Mouse (Mus musculus): ENCODE data around the gene 1700025G04Rik.

The 1700025G04Rik gene

DNA sequence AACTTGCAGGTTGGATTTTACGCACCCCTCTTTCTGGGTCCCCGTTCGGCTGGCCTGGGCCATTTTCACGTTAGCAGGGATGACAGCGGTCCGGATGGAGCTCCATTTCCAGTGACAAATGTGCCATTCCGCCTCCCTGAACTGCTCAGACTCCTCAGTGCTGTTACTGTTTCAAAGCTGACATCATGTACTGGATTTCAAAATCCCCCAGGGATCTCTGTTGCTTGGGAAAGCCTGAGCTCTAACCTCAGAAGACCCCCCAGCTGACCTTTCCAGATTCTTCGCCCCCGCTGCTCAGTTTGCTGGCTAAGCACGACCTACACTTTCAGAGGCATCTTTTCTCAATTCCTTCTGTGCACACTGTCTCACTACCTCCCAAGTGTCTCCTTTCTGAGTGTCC, 128.7 kb downstream of the 1700025G04Rik start:
- no peak for DNase-seq (ENCODE audit: low spot score)

DNA sequence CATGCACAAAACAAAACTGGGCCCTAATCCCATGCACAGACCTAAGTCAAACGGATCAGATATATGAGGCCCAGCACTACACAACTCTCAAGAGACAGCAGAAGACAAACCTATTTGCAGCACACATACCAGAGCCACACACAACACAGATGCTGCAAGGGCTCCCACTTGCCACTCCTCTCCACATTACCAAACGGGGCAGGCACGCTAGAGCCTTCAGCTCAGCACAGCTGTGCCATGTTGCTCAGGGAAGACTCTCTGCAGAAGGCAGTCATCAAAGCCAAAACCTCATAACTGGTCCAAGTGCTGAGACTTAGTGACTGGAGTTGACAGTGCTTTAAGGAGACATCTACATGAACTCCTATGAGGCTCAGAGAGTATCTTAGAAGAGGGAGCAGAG, 130.9 kb downstream of the 1700025G04Rik start:
- DNase-seq (ENCODE audit: low spot score) = no peak

DNA sequence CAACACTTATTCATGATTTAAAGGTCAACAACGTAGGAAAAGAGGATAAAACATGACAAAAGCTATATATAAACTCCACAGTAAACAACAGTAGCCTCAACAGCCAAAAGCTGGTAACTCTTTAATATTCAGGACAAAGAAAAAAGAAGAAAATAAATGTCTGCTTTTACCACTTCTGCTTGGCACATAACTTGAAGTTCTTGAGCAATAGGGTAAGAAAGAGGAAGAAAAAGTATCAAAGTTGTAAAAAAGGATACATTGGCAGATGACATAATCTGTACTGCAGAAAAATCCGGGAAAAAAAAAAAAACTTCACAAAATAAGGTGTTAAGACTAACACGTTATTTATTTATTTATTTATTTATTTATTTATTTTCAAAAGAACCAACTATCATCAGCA, 131.5 kb downstream of the 1700025G04Rik start:
- no peak for DNase-seq (ENCODE audit: low spot score)

DNA sequence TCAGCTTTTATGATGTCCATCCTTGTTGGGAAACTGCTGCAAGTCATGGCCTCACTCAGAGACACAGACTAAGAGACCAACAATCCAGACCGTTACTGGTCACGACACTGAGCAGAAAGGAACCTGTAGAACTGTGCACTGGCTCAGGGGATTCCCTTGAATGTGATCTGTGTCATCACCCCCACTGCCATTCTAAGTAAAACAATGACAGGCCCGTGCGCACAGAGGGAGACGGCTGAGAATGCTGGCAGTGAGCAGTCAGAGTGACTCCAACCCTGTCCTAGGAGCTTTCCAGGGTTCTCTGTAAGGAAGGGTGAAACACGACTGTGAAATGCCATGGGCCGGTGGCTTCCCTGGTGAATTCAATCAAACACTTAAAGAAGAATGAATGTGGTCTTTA, 132.3 kb downstream of the 1700025G04Rik start:
- no peak for DNase-seq (ENCODE audit: low spot score)

DNA sequence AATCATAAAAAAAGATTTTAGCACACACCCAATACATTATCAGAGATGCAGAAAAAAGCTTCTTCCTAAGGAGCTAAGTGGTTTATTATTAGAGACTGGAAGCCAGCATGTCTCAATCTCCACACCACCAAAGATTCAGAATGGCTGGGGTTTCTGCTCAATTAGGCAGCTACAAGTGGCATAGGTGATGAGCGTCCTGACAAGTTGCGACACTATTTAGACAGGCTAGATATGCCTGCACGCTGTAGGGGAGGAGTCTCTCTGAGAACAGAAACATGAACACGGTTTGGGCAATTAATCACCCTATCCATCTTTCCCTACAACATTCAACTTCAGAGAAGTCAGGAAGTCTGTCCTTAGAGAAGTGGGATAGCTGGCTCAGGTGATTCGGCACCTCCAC, 134.1 kb downstream of the 1700025G04Rik start:
- no peak for DNase-seq (ENCODE audit: low spot score)

DNA sequence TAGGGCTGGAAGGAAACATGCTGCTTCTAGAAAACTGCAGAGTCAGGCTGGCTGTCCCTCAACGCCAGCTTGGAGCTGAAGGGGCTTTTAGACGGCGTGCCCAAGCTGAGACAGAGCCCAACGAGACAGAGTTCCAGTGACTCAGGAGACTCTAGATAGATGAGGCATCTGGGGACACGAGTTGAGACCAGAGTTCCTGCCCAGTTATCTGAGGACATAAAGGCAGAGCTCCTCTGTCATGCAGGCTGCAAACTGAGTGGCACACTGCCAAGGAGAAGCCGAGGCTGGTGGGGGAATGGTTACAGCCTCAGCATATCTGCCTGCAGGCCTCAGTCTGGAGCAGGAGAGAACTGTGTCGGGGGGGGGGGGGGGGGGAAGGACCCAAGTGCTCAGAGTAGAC, 136.4 kb downstream of the 1700025G04Rik start:
- DNase-seq (ENCODE audit: low spot score) = peak; percentile 69

DNA sequence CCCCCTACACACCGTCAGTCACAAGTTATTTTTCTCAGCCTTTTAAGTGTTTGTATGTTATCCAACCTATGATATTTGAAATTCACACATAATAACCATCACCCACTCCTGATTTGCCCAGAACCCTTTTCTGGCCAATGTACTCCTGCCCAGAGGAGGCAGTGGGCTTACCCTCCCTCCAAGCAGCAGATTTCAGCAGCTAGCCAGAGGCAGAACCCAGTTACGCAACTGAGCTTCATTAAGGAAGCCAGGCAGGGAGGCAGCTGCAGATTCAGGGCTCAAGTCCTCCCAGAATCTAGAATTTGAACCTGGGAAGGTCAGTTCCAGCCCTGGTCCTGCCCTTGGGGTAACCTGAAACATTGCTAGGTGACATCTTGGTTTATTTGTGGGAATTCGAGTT, 141.9 kb downstream of the 1700025G04Rik start:
- DNase-seq (ENCODE audit: low spot score) = no peak

DNA sequence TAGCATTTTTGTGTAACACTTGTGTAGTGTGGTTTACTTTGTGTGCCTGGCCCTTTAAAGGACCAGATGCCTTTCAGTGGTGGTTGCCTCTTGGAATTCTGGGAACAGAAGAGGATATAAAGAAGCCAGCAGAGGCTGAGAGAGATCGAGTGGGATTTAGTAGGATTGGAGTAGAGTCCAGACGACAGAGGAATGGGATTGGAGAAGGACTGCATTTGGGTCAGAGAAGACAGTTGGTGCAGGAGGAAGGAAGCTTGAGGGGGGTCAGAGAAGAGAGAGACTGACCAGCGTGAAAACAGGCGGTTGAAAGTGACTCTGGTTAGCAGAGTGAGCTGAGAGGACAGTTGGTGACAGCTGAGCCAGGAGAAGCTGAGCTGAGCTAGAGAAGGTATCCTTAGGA, 142.4 kb downstream of the 1700025G04Rik start:
- no peak for DNase-seq (ENCODE audit: low spot score)

DNA sequence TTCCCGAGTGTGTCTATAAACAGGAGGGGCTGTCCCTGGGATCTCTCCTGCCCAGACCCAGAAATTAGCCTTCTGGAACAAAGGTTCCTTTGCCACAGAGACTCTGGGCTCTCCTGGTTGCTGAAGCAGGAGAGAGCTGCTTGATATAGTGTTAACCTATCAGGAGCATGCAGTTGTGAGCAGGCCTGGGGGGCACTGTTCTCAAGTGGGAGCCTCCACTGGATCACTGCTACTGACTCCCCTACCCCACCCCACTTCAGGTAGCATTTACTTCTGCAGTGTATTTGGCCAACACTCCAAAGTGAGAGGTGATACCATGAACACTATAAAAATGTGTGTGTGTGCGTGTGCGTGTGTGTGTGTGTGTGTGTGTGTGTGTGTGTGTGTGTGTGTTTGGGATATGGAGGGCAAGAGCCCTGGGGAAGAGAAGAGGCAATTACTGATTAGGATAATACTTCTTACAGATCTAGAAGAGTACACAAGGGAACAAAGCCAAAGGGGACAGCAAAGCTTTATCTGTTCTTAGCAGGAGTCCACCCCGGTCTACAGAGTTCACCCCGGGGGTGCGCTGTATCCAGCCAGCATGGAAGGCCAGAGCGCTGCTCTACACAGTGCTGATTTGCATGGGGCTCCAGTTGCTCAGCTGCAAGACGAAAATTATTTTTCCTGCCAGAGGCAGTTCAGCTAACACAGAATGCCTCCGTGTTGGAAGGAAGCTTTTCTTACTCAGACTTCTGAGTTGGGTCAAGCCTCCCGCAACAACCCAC, 145.3 kb downstream of the 1700025G04Rik start:
- no peak for DNase-seq (ENCODE audit: low spot score)

DNA sequence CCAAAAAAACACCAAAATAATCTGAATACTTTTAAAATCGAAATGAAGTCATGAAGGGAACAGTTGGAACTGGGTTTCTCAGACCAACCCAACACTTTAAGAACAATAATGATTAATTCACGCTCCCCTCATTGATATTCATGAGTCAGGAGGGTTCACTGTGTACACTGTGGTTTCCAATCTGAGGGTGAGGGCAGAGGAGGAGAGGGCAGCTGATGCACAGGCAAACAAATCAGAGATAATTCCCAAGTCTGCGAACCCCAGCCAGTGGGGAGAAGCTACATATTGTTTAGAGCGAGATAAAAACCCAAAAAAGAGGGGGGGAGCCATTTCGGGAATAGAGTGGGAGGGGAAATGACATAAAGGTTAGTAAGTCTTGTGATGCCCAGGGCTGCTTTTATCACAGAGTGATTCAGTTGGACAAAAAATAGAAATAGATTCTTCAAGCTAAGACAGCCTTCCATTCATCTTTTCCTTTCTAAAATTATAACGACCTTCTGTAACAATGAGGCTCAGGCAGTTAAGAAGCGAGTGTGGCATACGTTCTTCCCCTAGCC, 146.2 kb downstream of the 1700025G04Rik start:
- DNase-seq (ENCODE audit: low spot score) = peak; percentile 44

DNA sequence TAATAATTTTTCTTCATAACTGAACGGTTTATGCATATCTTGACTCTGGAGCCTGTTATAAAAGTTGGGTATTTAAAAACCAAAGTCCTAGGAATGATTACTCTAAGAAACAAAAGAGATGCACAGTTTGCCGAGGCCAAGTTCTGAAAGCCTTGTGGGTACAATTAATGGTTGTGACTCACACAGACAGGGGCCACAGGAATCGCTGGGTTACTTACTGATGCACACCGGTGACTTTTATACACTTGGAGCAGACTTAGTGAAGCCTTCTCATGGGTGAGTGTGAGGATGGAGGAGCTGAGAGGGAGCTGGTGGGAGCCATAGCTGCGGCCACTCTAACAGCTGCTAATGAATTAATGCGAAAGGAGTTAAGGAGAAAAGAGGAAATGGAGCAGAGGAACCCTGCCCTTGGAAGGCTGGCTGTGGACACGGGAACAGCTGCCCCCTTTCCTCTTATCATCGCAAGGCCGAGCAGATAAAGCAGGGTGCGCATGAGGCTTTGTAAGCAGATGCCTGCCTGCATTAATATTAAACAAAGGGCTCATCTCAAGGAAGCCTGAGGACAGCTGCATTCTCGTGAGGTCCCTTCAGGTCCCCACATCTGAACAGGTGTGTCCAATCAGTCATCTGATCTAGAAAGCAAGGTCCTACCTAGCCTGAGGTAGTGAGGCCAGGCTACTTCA, 146.8 kb downstream of the 1700025G04Rik start:
- no peak for DNase-seq (ENCODE audit: low spot score)

DNA sequence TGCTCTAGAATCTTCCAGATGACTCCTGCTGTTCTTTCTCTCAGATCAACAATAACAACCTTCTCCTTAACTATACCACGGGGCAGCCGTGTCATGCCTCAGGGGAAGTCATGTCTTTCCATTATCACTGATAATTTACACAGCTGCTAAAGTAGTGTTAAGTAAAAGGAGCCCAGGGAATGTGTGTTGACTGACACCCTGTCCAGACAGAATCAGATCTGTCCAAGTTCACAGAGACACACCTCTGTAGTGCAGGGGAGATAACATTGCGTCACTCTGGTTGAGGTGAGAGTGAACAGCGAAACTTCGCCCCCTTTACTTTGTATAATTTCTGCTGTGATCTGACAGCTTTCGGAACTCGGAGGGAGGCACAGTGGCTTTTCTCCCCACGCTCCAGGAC, 149.9 kb downstream of the 1700025G04Rik start:
- no peak for DNase-seq (ENCODE audit: low spot score)

DNA sequence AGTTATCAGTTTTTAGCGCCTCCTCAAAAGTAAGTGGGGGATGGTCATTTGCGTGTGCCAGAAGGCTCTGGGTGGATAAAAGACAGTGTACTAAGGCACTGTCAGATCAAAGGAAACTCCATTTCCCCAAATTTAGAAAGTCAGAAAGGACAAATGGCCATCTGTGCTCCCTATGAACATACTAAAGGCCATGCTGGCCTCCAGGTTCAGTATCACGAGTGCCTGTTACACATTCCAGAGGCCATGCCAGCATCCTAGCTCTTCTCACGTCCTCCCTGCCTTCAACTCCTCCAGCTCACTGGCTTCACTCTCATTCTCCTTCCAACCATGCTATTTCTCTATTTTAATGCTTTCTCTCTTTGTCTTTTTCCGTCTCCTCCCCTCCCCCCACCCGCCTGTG, 150.4 kb downstream of the 1700025G04Rik start:
- DNase-seq (ENCODE audit: low spot score) = no peak

DNA sequence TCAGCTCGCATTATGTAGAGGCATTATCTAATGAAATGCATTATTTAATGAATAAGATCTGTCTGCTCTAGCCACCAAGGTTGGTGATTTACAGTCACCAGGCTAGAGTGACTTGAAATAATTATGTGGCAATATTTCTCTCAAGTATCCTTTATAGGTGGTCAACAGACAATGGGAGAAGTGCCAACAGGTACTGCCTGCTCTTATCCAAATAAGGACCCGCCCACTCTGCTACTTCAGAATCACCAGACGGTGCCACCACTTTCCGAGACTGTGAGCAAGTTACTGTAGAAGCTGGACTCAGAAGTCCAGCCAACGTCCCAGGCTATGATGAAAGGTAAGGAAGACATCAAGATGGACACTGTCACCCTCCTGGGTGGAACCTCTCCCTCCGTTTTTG, 156.3 kb downstream of the 1700025G04Rik start:
- no peak for DNase-seq (ENCODE audit: low spot score)

DNA sequence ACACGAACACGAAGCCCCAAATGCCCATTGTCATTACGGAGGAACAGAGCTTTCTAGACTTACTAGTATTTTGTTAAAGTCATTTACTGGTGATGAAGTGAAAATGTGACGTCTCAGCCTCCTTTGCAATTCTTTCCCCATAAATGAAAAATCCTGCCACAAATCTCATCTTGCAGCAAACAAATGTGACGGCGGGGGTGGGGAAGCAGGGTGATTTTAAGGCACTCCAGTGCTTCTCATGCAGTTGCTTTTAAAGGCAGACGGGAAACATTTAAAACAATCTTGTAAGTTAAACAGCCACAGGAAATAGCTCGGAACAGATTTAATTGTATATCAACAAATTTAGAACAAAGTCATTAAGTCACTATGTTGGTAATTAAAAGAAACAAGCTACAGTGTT, 163.1 kb downstream of the 1700025G04Rik start:
- no peak for DNase-seq (ENCODE audit: low spot score)

DNA sequence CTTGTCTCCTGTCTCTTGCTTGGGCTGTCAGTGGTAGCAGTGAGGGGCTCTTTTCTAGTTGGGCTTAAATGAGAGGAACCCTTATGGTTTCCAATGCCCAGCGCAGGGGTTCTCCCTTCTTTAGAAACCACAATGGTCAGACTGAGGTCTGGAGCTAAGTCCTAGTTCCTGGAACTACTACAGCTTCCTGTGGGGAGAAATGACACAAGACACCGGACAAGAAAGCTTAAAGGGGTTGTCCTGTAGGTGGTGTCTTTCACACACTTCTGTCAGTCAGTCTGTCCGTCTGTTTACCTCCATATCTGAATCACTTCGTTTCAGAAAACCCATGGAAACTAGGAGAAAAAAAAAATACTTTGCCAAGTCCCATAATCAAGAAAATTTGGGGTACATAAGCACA, 163.8 kb downstream of the 1700025G04Rik start:
- DNase-seq (ENCODE audit: low spot score) = no peak

DNA sequence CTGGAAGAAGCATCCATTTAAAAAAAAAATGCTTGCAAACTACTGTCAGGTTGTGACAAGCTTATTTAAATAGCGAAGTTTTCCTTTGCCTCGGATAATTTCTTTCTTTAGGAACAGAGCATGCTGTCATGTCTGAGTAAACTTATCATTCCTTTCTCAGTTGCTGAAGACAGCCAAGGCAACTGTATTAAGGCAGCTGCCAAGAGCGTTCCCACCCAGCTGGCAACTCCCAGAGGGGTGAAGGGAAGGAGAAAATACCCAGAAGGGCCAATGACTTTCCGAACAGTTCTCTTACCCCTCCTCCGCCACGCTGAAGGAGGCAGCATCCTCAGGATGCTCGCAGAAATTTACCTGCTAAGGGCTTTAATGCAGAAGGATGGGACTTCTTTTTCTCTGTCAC, 164.2 kb downstream of the 1700025G04Rik start:
- DNase-seq (ENCODE audit: low spot score) = no peak

DNA sequence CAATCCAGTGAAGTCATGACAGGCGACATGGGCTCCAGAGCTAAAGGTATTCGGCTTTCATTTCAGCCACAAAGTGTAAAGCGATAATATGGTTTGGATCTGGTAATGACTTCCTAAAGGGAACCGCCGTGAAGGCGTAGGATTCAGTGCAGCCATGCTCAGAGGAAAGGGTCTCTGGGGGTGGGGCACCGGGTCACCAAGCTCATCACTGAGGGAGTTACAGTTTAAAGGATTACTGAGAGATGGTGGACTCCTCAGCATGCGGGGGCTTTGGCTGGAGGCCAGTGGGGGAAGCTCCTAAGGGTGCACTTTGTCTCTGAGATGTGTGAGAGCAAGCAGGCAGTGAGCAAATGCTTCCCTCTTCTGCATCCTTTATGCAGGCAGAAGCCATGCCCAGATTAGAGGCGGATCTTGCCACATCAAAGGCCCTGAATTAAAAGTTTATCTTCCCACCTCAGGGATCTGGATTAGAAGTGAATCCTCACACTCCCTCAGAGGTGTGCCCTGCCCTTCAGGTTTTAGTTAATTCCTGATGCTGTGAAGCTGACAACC, 171.0 kb downstream of the 1700025G04Rik start:
- no peak for DNase-seq (ENCODE audit: low spot score)

DNA sequence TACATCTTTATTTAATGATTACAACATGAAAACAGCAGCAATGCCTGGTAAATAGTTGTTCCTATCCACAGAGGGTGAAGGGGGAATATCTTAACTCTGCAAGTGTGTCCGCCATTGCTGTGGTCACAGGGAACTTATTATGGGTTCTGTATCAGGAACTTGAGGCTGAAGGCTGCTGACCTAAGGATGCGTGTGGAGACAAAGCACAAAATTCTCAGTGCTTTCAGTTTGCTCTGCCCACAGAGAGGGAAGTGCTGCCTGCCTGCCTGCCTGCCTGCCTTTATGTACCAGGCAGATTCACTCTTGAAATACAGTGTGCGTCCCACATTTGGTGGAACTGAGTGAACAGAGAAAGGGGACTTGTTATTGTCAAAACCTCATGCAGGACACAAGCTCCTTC, 172.2 kb downstream of the 1700025G04Rik start:
- DNase-seq (ENCODE audit: low spot score) = no peak

DNA sequence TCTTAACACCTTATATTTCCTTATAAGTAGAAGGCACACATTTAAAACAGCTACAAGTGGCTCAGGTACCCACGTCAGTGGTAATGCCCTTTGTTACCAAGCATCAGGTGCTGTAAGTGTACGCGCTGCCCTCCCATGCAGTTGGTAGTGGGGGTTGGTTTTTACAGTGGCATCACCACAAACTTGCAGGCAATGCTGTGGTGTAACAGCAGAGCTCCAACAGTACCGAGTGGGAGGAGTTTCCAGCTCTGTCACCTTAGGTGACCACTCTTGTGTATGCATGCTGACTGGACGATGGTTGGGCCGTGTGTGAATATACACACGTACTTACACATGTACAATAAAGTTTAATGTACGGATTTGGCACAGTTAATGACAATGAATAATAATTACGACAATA, 175.4 kb downstream of the 1700025G04Rik start:
- no peak for DNase-seq (ENCODE audit: low spot score)

DNA sequence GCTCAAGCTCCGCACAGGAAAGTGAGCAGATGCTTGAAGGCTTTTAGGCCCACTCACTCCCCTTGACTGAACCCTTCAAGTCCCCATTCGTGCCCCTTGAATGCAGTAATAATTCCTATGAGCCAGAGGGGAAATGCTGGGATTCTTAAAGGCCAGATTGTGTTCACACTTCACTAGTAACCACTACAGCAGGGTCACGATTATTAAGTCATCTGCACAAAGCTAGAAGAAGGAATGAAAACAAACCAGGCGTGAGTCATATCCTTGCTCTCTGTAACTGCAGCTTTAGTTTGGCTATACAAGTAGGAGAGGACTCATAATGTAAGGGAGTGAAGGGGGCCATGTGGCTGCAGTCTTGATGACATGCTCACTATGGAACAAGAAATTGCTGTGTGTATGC, 182.9 kb downstream of the 1700025G04Rik start:
- DNase-seq (ENCODE audit: low spot score) = no peak

DNA sequence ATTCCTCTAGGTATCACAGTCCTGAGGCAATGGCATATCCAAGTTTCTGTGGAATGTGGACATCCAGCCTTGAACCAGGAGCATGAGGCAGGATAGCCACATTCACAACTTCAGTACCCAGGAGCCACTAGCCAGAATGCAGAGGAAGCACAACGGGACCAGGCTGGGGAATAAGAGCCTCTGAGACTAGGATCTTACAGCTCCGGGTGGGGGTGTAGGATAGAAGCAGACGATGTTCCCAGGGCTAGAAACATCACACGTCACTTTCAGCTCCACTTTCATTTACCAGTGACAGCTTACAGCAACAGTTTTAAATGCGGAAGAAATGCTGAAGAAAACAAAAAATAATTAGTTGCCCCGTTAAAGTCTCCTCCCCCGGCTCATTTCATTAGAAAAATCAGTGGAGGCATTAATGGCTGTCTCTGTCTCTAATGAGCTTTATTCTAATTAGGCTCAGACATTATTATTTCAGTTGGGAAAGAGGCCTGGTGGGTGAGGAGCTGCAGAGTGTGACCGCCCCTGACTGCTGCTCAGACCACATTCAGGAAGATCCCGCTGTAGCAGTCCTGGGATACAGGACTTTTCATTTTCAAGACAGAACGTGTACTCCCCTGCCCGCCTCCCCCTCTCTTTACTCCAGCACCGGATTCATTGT, 189.1 kb downstream of the 1700025G04Rik start:
- DNase-seq (ENCODE audit: low spot score) = no peak

DNA sequence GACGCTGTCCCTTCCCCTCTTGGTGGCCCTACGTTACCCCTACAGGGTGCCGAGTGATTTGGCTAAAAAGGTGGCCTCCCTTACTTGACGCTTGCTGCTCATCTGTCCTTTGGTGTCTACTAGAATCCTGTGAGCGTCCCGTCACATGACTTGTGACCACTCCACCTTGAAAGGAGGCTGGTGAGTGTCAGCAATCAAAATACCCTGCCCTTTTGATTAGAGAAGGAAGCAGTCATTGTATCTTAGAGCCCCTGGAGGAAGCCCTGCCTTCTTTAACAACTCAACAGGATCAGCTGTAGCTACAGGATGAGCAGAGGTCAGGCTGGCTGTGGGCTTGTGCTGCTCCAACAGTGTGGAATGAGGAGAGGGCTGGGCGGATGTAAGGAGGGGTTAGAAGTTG, 190.0 kb downstream of the 1700025G04Rik start:
- no peak for DNase-seq (ENCODE audit: low spot score)

Data from testis, postnatal 14 days (tissue).